Mouse (Mus musculus): ENCODE data around the gene Troap. TPM values are rescaled to one million over a fixed set of nuclear protein-coding genes. Genes with fewer than 3 reads are reported as not detected.
A peak's percentile ranks its signal among the peaks of the same experiment; 100 is the strongest.
"Not testable (repeated sequence)": the region's sequence is repeated elsewhere in the genome, so short reads cannot be mapped to it uniquely, and the experiment has no call there.

Troap gene
- polyA plus RNA-seq, 1 experiment from 2014 or later: 5.6 TPM

GRCm38 (mm10) chr15:99055511-99055961 is 18.8 kb upstream of the Troap start:
- ATAC-seq: no peak; the same call in 1 of the 2 replicates
- Histone ChIP-seq H3K9ac (ENCODE audit: low read depth, low read length) (peak overlapping the region; percentile 54; the same call in 1 of the 2 replicates), H3K27ac (ENCODE audit: low read depth, low read length) (no peak overlapping the region), H3K4me3 (ENCODE audit: low read length) (peak overlapping the region; percentile 41), H3K4me2 (ENCODE audit: low read length) (peak overlapping the region; percentile 82), H3K27me3 (replicated peaks; ENCODE audit: control insufficient read depth, insufficient read depth, low read length) (peaks cover 52% of the 10 kb centered on the region), H3K9me3 (ENCODE audit: control insufficient read depth, low read length) (no peaks in the 10 kb centered on the region), H3K4me1 (ENCODE audit: control insufficient read depth, insufficient read depth, low read depth, low read length) (peaks cover 24% of the 10 kb centered on the region), H3K36me3 (ENCODE audit: control insufficient read depth, insufficient read depth, low read length) (no peaks in the 10 kb centered on the region)
- 0% methylated on average over 37 of the region's 37 CpGs for WGBS

GRCm38 (mm10) chr15:99056332-99056731 is 18.0 kb upstream of the Troap start:
- Histone ChIP-seq H3K4me2 (ENCODE audit: low read length) (peak overlapping the region; percentile 82; the same call in 1 of the 2 replicates), H3K9ac (ENCODE audit: low read depth, low read length) (no peak overlapping the region)

GRCm38 (mm10) chr15:99065557-99066165 is 8.7 kb upstream of the Troap start:
- no peak overlapping the region for H3K9ac ChIP-seq (ENCODE audit: low read depth, low read length)

More at GRCm38 (mm10) chr15:99056332-99056731, 18.0 kb upstream of the Troap start:
- Histone ChIP-seq H3K9me3 (ENCODE audit: control insufficient read depth, low read length) (no peaks in the 10 kb centered on the region), H3K4me3 (ENCODE audit: low read length) (peak overlapping the region; percentile 41; the same call in 1 of the 2 replicates), H3K27me3 (replicated peaks; ENCODE audit: control insufficient read depth, insufficient read depth, low read length) (peaks cover 52% of the 10 kb centered on the region), H3K27ac (ENCODE audit: low read depth, low read length) (no peak overlapping the region), H3K36me3 (ENCODE audit: control insufficient read depth, insufficient read depth, low read length) (no peaks in the 10 kb centered on the region), H3K4me1 (ENCODE audit: control insufficient read depth, insufficient read depth, low read depth, low read length) (peaks cover 24% of the 10 kb centered on the region)
- no peak for ATAC-seq
- 5% methylated on average over 14 of the region's 14 CpGs for WGBS

GRCm38 (mm10) chr15:99071988-99072387 is 2.4 kb upstream of the Troap start:
- no peak overlapping the region for H3K9ac ChIP-seq (ENCODE audit: low read depth, low read length)

More at GRCm38 (mm10) chr15:99065557-99066165, 8.7 kb upstream of the Troap start:
- no peak for ATAC-seq
- Histone ChIP-seq H3K4me3 (ENCODE audit: low read length) (no peak overlapping the region), H3K27me3 (replicated peaks; ENCODE audit: control insufficient read depth, insufficient read depth, low read length) (peaks cover 2% of the 10 kb centered on the region; the same call in 1 of the 2 replicates), H3K36me3 (ENCODE audit: control insufficient read depth, insufficient read depth, low read length) (no peaks in the 10 kb centered on the region), H3K27ac (ENCODE audit: low read depth, low read length) (no peak overlapping the region), H3K4me2 (ENCODE audit: low read length) (no peak overlapping the region), H3K9me3 (ENCODE audit: control insufficient read depth, low read length) (no peaks in the 10 kb centered on the region), H3K4me1 (ENCODE audit: control insufficient read depth, insufficient read depth, low read depth, low read length) (no peaks in the 10 kb centered on the region)
- WGBS: 81% methylated on average over 12 of the region's 12 CpGs

GRCm38 (mm10) chr15:99074600-99075333 is 392 bp downstream of the Troap start:
- WGBS: 0% methylated on average over 42 of the region's 44 CpGs
- peak overlapping the region; percentile 91 for H3K27ac ChIP-seq (ENCODE audit: low read depth, low read length)
- no peaks in the 10 kb centered on the region for H3K36me3 ChIP-seq (ENCODE audit: control insufficient read depth, insufficient read depth, low read length)
- peak overlapping the region; percentile 74 for H3K4me2 ChIP-seq (ENCODE audit: low read length)
- peak overlapping the region; percentile 76 for H3K9ac ChIP-seq (ENCODE audit: low read depth, low read length)
- peak; percentile 99 for ATAC-seq
- H3K27me3 ChIP-seq (replicated peaks; ENCODE audit: control insufficient read depth, insufficient read depth, low read length): no peaks in the 10 kb centered on the region
- peak overlapping the region; percentile 50 for H3K4me3 ChIP-seq (ENCODE audit: low read length)
- peaks cover 13% of the 10 kb centered on the region for H3K4me1 ChIP-seq (ENCODE audit: control insufficient read depth, insufficient read depth, low read depth, low read length)
- no peaks in the 10 kb centered on the region for H3K9me3 ChIP-seq (ENCODE audit: control insufficient read depth, low read length)

More at GRCm38 (mm10) chr15:99071988-99072387, 2.4 kb upstream of the Troap start:
- WGBS: 91% methylated on average over 1 of the region's 1 CpGs
- no peak overlapping the region for H3K27ac ChIP-seq (ENCODE audit: low read depth, low read length)
- no peaks in the 10 kb centered on the region for H3K9me3 ChIP-seq (ENCODE audit: control insufficient read depth, low read length)
- peaks cover 13% of the 10 kb centered on the region for H3K4me1 ChIP-seq (ENCODE audit: control insufficient read depth, insufficient read depth, low read depth, low read length)
- no peak overlapping the region for H3K4me2 ChIP-seq (ENCODE audit: low read length)
- no peak overlapping the region for H3K4me3 ChIP-seq (ENCODE audit: low read length)
- H3K27me3 ChIP-seq (replicated peaks; ENCODE audit: control insufficient read depth, insufficient read depth, low read length): no peaks in the 10 kb centered on the region
- no peaks in the 10 kb centered on the region for H3K36me3 ChIP-seq (ENCODE audit: control insufficient read depth, insufficient read depth, low read length)
- no peak for ATAC-seq

GRCm38 (mm10) chr15:99076011-99076410 is 1.6 kb downstream of the Troap start:
- H3K36me3 ChIP-seq (ENCODE audit: control insufficient read depth, insufficient read depth, low read length); H3K9ac ChIP-seq (ENCODE audit: low read depth, low read length); ATAC-seq; H3K4me3 ChIP-seq (ENCODE audit: low read length); H3K4me2 ChIP-seq (ENCODE audit: low read length); H3K9me3 ChIP-seq (ENCODE audit: control insufficient read depth, low read length); H3K27me3 ChIP-seq (replicated peaks; ENCODE audit: control insufficient read depth, insufficient read depth, low read length); H3K27ac ChIP-seq (ENCODE audit: low read depth, low read length): not testable (repeated sequence)
- peaks cover 13% of the 10 kb centered on the region for H3K4me1 ChIP-seq (ENCODE audit: control insufficient read depth, insufficient read depth, low read depth, low read length)
- WGBS: 98% methylated on average over 3 of the region's 3 CpGs

GRCm38 (mm10) chr15:99078181-99078910 is 4.0 kb downstream of the Troap start:
- no peak overlapping the region for H3K27ac ChIP-seq (ENCODE audit: low read depth, low read length)
- no peak overlapping the region for H3K4me2 ChIP-seq (ENCODE audit: low read length)
- no peak overlapping the region for H3K9ac ChIP-seq (ENCODE audit: low read depth, low read length)
- no peaks in the 10 kb centered on the region for H3K36me3 ChIP-seq (ENCODE audit: control insufficient read depth, insufficient read depth, low read length)
- 82% methylated on average over 15 of the region's 15 CpGs for WGBS
- no peaks in the 10 kb centered on the region for H3K9me3 ChIP-seq (ENCODE audit: control insufficient read depth, low read length)
- no peaks in the 10 kb centered on the region for H3K27me3 ChIP-seq (replicated peaks; ENCODE audit: control insufficient read depth, insufficient read depth, low read length)
- ATAC-seq: no peak
- no peak overlapping the region for H3K4me3 ChIP-seq (ENCODE audit: low read length)
- H3K4me1 ChIP-seq (ENCODE audit: control insufficient read depth, insufficient read depth, low read depth, low read length): peaks cover 13% of the 10 kb centered on the region

- 91% methylated on average over 3 of the region's 3 CpGs for WGBS
- Histone ChIP-seq H3K36me3 (ENCODE audit: control insufficient read depth, insufficient read depth, low read length) (no peaks in the 10 kb centered on the region), H3K9ac (ENCODE audit: low read depth, low read length) (no peak overlapping the region), H3K4me1 (ENCODE audit: control insufficient read depth, insufficient read depth, low read depth, low read length) (peaks cover 9% of the 10 kb centered on the region), H3K27me3 (replicated peaks; ENCODE audit: control insufficient read depth, insufficient read depth, low read length) (peaks cover 5% of the 10 kb centered on the region), H3K9me3 (ENCODE audit: control insufficient read depth, low read length) (no peaks in the 10 kb centered on the region), H3K27ac (ENCODE audit: low read depth, low read length) (no peak overlapping the region), H3K4me2 (ENCODE audit: low read length) (no peak overlapping the region), H3K4me3 (ENCODE audit: low read length) (no peak overlapping the region)
- ATAC-seq: no peak
These were observed 5.4 kb downstream of the Troap start for GRCm38 (mm10) chr15:99079804-99080203.

- H3K9me3 ChIP-seq (ENCODE audit: control insufficient read depth, low read length): no peaks in the 10 kb centered on the region
- ATAC-seq: no peak
- 95% methylated on average over 12 of the region's 12 CpGs for WGBS
These were observed 7.9 kb downstream of the Troap start for GRCm38 (mm10) chr15:99082322-99082721.

More at GRCm38 (mm10) chr15:99082322-99082721, 7.9 kb downstream of the Troap start:
- Histone ChIP-seq H3K36me3 (ENCODE audit: control insufficient read depth, insufficient read depth, low read length) (no peaks in the 10 kb centered on the region), H3K4me1 (ENCODE audit: control insufficient read depth, insufficient read depth, low read depth, low read length) (no peaks in the 10 kb centered on the region), H3K27me3 (replicated peaks; ENCODE audit: control insufficient read depth, insufficient read depth, low read length) (peaks cover 24% of the 10 kb centered on the region), H3K9ac (ENCODE audit: low read depth, low read length) (no peak overlapping the region), H3K4me3 (ENCODE audit: low read length) (no peak overlapping the region), H3K27ac (ENCODE audit: low read depth, low read length) (no peak overlapping the region), H3K4me2 (ENCODE audit: low read length) (no peak overlapping the region)

All from hindbrain, embryonic 16.5 days (tissue).